13 mouse cellular contexts compared by ENCODE assay signal in genomic region chr16:77760479-77760878, GRCm38 (mm10).
A peak's percentile ranks its signal among the peaks of the same experiment; 100 is the strongest.
DNase-seq lines count a peak whose midpoint lies in the region; ATAC-seq lines count a peak whose summit lies in the region.
"Had no signal": no experiment of that assay in that cellular context is flagged by ENCODE, and none has a peak within 500 bp of the region (broad histone marks: within the 10 kb centered on the region; RNA-seq: fewer than 3 reads in every experiment).

No protein-coding gene starts in this region.

- 0 out of 2 replicates have a peak overlapping the region, but pooled peaks have one; percentile 21 for H3K27ac ChIP-seq in forebrain, embryonic 12.5 days
- no peak overlapping the region for H3K27ac ChIP-seq in forebrain, embryonic 10.5 days
- peak overlapping the region; percentile 90 for H3K27ac ChIP-seq in forebrain, embryonic 15.5 days (replicated peaks)
- H3K27ac ChIP-seq in midbrain, embryonic 13.5 days, result peak overlapping the region; percentile 80
- H3K27ac ChIP-seq in embryonic facial prominence, embryonic 10.5 days (replicated peaks), result no peak overlapping the region
- H3K27ac ChIP-seq: embryonic facial prominence, embryonic 13.5 days; lung, embryonic 15.5 days had no signal

- no peaks in the 10 kb centered on the region for H3K9me3 ChIP-seq in forebrain, embryonic 12.5 days
- no peaks in the 10 kb centered on the region for H3K9me3 ChIP-seq in forebrain, embryonic 10.5 days
- no peaks in the 10 kb centered on the region for H3K9me3 ChIP-seq in forebrain, embryonic 15.5 days
- H3K9me3 ChIP-seq in midbrain, embryonic 13.5 days, result no peaks in the 10 kb centered on the region
- no peaks in the 10 kb centered on the region for H3K9me3 ChIP-seq in embryonic facial prominence, embryonic 10.5 days
- H3K9me3 ChIP-seq: embryonic facial prominence, embryonic 13.5 days; lung, embryonic 15.5 days had no signal

- no peak for DNase-seq in forebrain, embryonic 10.5 days (ENCODE audit: extremely low spot score, low spot score)
- peak; percentile 27 for DNase-seq in brain, adult 2 months (ENCODE audit: low read depth, low spot score)
- no peak for DNase-seq in embryonic facial prominence, embryonic 10.5 days (ENCODE audit: low spot score)
- DNase-seq in heart, adult 18-20 months, result no peak
- no peak for DNase-seq in adrenal gland, postnatal 4 days (ENCODE audit: low spot score in 2 of 2)
- DNase-seq: adrenal gland, postnatal 10 days; thymus, postnatal 14 days had no signal

- no peaks in the 10 kb centered on the region for H3K4me1 ChIP-seq in forebrain, embryonic 12.5 days
- H3K4me1 ChIP-seq in forebrain, embryonic 10.5 days, result no peaks in the 10 kb centered on the region
- peaks cover 17% of the 10 kb centered on the region; the same call in 1 of the 2 replicates for H3K4me1 ChIP-seq in forebrain, embryonic 15.5 days
- no peaks in the 10 kb centered on the region for H3K4me1 ChIP-seq in midbrain, embryonic 13.5 days (replicated peaks)
- no peaks in the 10 kb centered on the region for H3K4me1 ChIP-seq in embryonic facial prominence, embryonic 10.5 days
- H3K4me1 ChIP-seq: embryonic facial prominence, embryonic 13.5 days had no signal

- ATAC-seq in forebrain, embryonic 12.5 days (ENCODE audit: low FRiP score), result no peak
- ATAC-seq in forebrain, embryonic 15.5 days (replicated peaks), result peak; percentile 66
- ATAC-seq in midbrain, embryonic 13.5 days, result no peak

- no peak overlapping the region for H3K4me2 ChIP-seq in forebrain, embryonic 12.5 days
- H3K4me2 ChIP-seq in forebrain, embryonic 15.5 days (replicated peaks), result peak overlapping the region; percentile 29; the same call in 1 of the 2 replicates
- H3K4me2 ChIP-seq in midbrain, embryonic 13.5 days (replicated peaks), result no peak overlapping the region
- H3K4me2 ChIP-seq: embryonic facial prominence, embryonic 13.5 days; heart, embryonic 11.5 days; lung, embryonic 15.5 days had no signal

- no peaks in the 10 kb centered on the region for H3K36me3 ChIP-seq in forebrain, embryonic 12.5 days (replicated peaks)
- H3K36me3 ChIP-seq in forebrain, embryonic 10.5 days (replicated peaks), result no peaks in the 10 kb centered on the region
- H3K36me3 ChIP-seq in forebrain, embryonic 15.5 days, result no peaks in the 10 kb centered on the region
- no peaks in the 10 kb centered on the region for H3K36me3 ChIP-seq in midbrain, embryonic 13.5 days
- H3K36me3 ChIP-seq in embryonic facial prominence, embryonic 10.5 days (replicated peaks), result no peaks in the 10 kb centered on the region
- H3K36me3 ChIP-seq: embryonic facial prominence, embryonic 13.5 days; lung, embryonic 15.5 days had no signal

- WGBS in forebrain, embryonic 12.5 days, result 89% methylated on average over 4 of the region's 4 CpGs
- 88% methylated on average over 4 of the region's 4 CpGs for WGBS in forebrain, embryonic 10.5 days
- WGBS in forebrain, embryonic 15.5 days, result 49% methylated on average over 4 of the region's 4 CpGs
- WGBS in midbrain, embryonic 13.5 days, result 87% methylated on average over 4 of the region's 4 CpGs
- WGBS in embryonic facial prominence, embryonic 10.5 days, result 85% methylated on average over 4 of the region's 4 CpGs

- no peak overlapping the region for H3K4me3 ChIP-seq in forebrain, embryonic 12.5 days (replicated peaks)
- no peak overlapping the region for H3K4me3 ChIP-seq in forebrain, embryonic 10.5 days
- no peak overlapping the region for H3K4me3 ChIP-seq in forebrain, embryonic 15.5 days
- H3K4me3 ChIP-seq in midbrain, embryonic 13.5 days (replicated peaks), result no peak overlapping the region
- no peak overlapping the region for H3K4me3 ChIP-seq in embryonic facial prominence, embryonic 10.5 days
- H3K4me3 ChIP-seq: embryonic facial prominence, embryonic 13.5 days; lung, embryonic 15.5 days had no signal

- no peaks in the 10 kb centered on the region for H3K27me3 ChIP-seq in forebrain, embryonic 12.5 days
- no peaks in the 10 kb centered on the region for H3K27me3 ChIP-seq in forebrain, embryonic 10.5 days (ENCODE audit: poor library complexity, severe bottlenecking)
- H3K27me3 ChIP-seq in forebrain, embryonic 15.5 days, result no peaks in the 10 kb centered on the region
- no peaks in the 10 kb centered on the region for H3K27me3 ChIP-seq in midbrain, embryonic 13.5 days
- no peaks in the 10 kb centered on the region for H3K27me3 ChIP-seq in embryonic facial prominence, embryonic 10.5 days (replicated peaks; ENCODE audit: low read depth, poor library complexity, severe bottlenecking)
- H3K27me3 ChIP-seq: embryonic facial prominence, embryonic 13.5 days; lung, embryonic 15.5 days had no signal

- no peak overlapping the region for H3K9ac ChIP-seq in forebrain, embryonic 12.5 days
- no peak overlapping the region; the same call in 1 of the 2 replicates for H3K9ac ChIP-seq in forebrain, embryonic 15.5 days (replicated peaks)
- no peak overlapping the region for H3K9ac ChIP-seq in midbrain, embryonic 13.5 days (replicated peaks)
- H3K9ac ChIP-seq: embryonic facial prominence, embryonic 13.5 days; lung, embryonic 15.5 days had no signal

Comparison
In these comparisons a context has a peak if more than half of its experiments do, and no peak if none do; other contexts are left out.
1. H3K27ac ChIP-seq: peak in forebrain, embryonic 12.5 days (single experiment), forebrain, embryonic 15.5 days (single experiment) and midbrain, embryonic 13.5 days (single experiment); none in forebrain, embryonic 10.5 days (single experiment) and embryonic facial prominence, embryonic 10.5 days (single experiment).